Mouse (Mus musculus) retina, postnatal 7 days (tissue): ENCODE data around the gene Plppr3.

Experiments
- DNase-seq: peaks from one replicate; pipeline ENCODE4 v3.0.0-alpha.2; 2012; ENCODE audit warnings: low read depth, low spot score

Plppr3 gene

DNA sequence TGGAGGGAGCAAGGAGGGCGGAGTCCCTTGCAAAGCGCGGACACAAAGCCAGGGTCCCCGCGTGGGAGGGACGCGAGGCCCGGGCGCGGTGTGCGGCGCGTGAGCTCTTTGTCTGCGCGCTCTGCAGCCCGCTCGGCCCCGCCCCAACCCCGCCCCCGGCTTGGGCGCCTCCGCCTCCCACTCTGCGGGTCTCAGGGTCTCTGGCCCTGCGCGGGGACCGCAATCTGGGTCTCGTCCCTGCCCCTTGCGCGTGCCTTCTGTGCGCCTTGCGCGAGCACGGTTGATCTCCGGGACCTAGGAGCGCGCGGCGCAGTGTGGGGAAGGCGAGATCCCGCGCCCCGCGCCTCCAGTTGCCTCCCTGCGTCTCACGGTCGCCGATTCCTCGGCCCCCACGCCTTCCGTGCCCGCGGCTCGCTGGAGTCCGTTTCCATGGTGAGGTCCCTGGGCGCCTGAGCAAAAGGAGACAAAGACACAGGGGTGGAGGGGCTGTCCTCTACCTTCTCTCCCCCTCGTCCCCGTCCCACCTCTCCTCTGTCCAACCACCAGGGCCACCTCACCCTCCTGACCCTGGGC lies at the start of gene Plppr3, which contains the start of gene Prtn3:
Plppr3 (minus strand) TSS at position 345 of the 573 bp plus-strand sequence.
Prtn3 (plus strand) TSS at position 187 of the 573 bp plus-strand sequence.
- peak; percentile 67 for DNase-seq

DNA sequence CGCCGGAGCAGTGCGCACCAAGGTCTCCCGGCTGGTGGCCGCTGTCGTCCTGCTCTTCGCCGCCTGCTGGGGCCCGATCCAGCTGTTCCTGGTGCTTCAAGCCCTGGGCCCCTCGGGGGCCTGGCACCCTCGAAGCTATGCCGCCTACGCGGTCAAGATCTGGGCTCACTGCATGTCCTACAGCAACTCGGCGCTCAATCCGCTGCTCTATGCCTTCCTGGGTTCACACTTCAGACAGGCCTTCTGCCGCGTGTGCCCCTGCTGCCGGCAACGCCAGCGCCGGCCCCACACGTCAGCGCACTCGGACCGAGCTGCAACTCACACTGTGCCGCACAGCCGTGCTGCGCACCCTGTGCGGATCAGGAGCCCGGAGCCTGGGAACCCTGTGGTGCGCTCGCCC lies 47.1 kb upstream of the Plppr3 start:
- no peak for DNase-seq

DNA sequence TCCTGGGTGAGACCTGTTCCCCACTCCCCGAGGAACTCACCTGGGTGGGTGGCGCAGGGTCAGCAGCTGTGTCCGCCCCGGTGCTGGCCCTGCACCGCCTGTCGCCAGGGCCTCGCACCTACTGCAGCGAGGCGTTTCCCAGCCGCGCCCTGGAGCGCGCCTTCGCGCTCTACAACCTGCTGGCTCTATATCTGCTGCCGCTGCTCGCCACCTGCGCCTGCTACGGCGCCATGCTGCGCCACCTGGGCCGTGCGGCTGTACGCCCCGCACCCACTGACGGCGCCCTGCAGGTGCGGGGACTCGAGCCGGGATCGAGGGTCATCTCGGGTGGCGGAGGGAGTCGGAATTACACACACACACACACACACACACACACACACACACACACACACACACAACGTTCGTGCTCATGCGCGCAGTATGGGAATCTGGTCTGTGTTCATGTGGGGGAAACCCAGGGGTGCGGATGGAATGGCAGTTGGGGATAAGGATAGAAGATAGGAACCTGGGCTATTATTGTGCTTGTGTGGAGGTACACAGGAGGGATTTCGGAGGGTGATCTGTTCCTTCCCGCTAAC lies 46.6 kb upstream of the Plppr3 start, which contains the start of gene R3hdm4:
R3hdm4 (minus strand) TSS at position 251 of the 578 bp plus-strand sequence.
- DNase-seq = no peak

DNA sequence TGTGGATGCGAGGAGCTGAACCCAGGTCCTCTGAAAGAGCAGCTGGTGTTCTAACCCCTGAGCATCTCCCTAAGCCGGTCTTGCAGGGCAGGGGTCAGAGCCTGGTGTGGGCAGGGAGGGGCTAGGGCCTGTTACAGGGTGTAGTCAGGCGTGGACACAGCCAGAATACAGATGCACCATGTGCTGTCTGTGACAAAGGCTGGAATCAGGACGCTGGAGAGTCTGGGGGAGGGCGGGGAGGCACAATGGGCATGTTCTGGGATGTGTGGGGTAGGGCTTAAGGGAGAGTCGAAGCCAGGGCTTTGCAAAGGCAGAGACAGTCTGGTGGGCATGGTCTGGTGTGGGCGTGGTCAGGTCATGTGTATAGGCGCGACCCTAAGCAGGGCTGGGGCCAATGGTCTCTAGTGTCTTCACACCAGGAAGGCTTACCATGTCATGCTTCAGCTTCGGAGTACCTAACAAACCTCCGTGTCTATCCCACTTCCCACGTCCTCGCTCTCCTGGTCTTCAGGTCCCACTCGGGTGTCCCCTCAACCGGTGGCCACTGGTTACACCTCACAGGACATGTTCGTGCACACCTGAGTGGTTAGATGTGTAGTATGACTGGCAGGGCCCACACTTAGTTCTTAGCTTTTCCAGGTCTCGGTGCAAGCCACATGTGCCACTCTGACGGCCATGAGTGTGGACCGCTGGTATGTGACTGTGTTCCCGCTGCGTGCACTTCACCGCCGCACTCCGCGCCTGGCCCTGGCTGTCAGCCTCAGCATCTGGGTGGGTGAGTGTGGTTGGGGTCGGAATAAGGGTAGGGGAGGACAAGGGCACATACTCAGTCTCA lies 45.8 kb upstream of the Plppr3 start:
- DNase-seq = no peak

DNA sequence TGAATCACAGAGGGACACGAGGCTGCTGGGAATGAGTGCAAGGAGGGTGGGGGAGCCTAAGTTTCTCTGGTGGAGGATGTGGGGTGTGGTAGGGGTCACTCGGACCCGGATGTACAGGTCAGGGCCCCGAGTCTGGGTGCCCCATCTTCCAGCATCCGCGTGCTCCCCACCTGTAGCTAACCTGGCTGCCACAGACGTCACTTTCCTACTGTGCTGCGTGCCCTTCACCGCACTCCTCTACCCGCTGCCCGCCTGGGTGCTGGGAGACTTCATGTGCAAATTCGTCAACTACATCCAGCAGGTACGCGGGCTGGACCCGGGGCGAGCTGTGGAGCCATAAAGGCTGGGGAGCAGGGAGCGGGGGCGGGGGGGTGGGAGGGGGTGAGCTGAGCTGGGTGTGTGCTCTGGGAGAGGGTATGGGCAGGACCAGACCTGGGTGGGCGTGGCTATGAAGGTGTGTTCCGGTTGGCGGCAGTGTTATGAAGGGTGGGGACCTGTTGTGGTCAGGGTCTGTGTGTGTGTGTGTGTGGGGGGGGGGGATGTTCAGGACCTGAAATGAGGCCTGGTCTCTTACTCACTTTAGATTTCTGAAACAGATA lies 44.9 kb upstream of the Plppr3 start:
- DNase-seq = no peak

DNA sequence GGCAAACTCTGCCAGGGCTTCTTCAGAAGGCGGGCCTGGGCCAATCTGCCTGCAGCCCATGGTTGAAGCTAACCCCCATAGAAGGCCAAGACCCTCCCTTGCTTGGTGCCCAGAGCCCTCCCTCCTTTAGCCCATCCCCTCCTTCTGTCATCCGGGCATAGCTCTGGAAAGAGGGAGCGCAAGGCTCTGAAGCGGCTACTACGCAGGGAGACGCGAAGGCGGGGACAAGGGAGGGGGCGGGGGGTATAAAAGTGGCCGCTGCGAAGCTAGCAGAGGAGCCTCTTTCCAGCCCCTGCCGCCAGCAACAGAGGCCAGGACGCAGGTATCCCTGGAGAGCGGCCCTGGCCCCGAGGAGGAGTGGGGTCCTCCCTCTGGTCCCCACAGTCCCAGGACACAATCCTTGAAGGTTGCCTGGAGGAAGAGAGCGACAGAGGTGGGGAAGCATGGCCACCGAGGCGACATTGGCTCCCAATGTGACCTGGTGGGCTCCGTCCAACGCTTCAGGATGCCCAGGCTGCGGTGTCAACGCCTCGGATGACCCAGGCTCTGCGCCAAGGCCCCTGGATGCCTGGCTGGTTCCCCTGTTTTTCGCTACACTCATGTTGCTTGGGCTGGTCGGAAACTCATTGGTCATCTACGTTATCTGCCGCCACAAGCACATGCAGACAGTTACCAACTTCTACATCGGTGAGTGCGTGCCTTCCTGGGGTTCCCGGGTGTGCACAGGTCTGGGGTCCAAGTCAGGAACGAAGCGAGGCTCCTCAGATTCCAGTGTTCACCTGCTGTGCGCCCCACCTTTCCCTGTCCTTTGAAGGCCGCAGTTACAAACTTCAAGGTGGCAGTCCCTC lies 44.0 kb upstream of the Plppr3 start:
- no peak for DNase-seq

DNA sequence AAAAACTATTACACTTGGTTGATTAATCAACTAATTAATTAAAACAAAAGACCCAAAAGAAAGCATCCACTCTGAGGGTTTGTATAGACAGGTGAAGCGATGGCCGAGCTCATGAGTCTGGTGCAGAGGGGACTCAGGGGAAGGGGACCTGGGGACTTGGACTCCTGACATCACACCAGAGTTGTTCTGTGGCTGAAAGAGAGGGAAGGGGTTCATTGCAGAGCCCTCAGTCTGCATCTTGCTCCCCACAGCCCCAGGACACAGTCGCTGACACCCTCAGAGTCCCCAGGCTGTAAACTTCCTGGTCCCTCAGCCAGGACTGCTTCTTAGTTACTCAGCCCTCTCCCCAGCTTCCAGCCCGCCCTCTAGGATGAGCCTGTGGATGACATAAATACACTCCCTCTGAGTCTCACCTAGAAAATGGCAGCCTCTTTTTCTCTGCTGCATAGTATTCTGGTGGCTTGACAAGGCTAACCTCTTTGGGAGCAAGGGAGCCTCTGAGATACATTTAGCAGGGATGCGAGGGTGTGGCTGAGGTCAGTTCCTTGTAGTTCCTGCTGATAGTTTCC lies 43.2 kb upstream of the Plppr3 start:
- DNase-seq = no peak

DNA sequence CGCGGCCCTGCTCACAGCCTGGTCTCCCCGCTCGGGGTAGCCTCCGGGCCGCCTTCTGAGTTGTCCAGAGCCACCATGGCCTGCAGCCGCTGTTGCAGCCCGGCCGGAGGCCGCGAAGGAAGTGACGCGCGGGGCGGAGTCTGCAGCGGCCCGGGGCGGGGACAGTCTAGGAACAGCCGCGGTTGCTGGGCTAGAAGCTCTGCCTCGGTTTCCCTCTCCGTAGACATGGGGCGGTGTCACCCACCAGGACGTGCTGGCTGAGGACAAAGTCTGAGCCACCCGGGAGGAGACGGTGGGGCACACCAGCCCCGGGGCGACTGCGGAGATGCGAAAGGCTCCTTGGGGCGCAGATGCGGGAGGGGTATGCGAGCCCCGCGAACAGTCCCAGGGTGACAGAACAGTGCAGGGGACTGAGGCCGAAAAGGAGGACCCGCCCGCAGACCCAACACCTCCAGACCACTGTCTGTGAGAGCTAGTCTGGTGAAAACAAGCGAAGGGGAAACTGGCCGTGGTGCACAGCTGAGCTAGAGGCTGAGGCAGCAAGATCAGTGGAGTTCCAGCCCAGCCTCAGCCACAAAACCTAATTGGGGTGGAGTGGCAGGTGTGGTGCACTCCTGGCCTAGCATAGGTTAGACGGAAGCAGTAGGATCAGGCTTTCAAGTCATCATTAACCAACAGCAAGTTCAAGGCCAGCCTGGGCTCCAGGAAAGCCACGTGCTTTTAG lies 42.5 kb upstream of the Plppr3 start, which contains the start of gene Kiss1r:
Kiss1r (plus strand) TSS at position 164 of the 724 bp plus-strand sequence.
- no peak for DNase-seq

DNA sequence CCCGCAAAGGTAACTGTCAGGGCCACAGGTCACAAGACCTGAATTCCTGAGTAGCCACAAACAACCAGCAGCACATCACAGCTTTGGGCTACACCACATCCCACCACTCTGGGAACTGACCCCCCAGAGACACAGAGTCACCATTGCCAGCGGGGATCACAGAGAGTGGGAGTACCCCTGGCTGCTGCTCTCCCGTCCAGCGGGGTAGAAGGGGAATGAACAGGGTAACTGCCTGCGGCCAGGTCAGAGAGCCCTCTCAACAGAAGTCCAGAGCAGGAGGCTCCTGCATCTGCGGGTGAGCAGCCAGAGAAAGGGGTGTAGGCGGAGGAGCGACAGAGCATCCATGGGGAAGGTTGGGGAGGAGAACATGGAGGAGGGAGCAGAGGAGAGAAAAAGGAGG lies 41.6 kb upstream of the Plppr3 start:
- DNase-seq = no peak

DNA sequence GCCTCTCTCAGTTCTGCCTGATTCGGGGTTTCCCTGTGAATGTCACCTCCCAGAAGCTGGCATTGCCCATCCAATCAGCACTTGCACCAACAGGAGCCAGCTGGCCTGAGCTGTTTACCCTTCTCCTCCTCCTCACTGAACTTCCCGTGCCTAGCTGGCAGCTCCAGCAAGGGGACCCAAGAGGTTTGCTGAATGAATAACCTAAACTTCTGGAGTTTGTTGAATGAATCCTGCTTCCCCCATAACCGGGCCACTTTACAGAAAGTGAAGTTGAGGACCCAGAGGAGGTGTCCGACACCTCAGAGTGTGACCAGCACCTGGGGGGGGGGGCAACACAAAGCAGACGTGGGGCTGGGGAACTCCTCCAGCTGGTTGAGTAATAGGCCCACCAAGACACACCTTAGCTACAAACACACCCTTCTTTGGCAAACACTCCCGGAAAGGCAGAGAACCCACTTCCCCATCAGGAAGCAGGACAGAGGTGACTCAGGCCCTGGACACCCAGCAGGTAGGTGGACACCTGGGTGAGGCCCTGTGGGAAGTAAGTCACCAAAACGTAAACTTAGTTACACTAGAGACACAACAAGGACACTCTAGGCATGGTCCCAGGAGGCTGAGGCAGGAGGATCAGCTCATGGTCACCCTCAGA lies 40.6 kb upstream of the Plppr3 start:
- DNase-seq = no peak

DNA sequence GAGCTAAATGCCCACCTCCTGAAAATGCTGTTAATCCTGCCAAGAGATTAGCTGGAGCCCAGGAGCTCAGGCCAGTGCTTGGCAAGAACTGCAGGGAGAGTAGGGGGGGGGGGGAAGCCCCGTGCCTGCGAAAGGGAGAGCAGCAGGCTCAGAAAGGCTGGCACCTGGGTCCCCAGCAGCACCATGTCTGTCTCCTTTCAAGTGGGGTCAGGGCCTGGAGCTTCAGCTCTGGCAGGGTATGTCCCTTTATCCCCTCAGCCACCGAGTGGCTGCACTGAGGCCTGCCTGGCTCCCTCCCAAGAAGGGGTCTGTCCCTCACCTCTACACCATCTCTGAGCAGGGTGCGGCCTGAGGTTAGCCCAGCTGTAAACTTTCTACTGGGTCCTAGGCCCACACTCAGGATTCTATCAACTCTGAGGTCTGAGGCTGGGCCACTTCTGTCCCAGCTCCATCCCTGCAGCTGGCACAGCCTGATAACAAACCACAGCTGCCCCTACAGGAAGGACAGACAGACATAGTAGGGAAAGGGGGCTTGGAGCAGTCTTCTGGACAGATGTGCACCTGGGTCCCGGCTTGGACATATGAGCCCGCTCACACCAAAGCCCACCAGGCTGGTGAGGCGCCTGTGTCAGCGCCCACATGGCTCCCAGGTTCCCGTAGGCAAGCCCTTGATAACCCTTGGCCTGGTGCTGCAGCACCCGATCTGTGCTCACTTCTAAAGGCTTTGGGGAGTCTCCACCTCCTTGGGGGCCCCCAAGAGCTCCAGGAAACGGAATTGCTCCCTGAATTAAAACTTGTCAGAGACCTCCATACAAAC lies 39.9 kb upstream of the Plppr3 start:
- peak; percentile 70 for DNase-seq

DNA sequence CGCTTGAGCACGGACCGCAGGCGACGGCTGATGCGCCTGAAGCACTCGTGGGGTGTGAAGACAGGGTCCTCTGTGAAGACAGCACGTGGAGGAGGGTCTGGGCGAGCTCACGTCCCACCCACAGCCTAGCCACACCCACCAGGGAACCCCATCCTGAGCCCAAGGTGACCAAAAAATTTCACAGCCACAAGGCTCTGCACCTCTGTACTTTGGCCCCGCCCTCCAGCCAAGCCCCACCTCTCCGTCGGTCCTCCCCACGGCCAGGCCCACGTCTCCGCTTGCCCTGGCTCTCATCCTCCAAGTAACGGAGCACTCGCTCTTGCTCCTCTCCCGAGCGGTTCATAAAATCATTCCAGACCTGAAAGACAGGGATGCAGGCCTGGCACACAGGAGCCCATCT lies 38.0 kb upstream of the Plppr3 start:
- no peak for DNase-seq

DNA sequence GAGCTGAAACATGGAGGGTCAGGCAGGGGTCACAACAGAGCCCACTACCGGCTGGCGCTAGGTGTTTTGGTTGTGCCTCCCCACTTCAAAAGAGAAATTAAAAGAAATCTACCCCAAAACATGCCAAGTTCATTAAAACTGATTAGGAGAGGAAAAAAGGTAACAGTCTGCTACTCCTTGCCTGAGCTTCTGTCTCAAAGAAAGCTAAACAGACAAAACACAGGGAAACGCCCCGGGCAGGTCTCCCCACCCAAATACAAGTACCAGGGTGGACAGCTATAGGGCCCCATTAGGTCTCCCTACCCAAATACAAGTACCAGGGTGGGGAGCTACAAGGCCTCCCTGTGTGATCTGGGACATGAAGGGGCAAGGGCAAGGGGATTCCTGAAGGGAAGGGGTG lies 36.1 kb upstream of the Plppr3 start, which contains the start of gene Gm26602:
Gm26602 (plus strand) TSS at position 301 of the 400 bp plus-strand sequence.
- no peak for DNase-seq

DNA sequence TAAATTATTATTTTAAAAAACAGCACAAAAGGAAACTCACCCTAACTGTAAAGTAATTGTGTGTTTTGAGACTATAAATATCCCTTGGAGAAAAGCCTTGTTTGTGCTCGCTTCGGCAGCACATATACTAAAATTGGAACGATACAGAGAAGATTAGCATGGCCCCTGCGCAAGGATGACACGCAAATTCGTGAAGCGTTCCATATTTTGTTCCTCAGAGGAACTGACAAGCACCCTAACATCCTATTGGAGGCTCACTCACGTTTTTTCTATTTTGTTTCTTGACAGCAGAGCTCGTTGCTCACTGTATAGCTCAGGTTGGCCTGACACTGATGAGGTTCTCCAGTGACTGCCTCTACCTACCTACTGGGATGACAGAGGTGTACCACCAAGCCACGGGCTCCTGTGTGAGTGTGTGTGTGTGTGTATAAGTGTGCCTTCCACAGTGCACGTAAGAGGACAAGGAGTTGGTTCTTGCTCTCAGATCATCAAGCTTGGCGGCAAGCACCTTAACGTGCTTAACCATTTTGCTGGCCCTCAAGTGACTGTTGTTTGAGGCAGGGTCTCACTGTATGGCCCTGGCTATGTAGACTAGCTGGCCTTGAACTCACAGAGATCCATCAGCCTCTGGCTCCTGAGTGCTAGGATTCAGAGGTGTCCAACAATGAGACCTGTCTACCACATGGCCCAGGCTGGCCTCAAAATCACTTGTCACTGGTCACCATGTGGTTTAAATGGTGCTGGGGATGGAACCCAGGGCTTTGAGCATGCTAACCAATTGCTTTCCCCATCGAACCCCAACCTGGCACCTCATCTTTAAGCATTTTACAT lies 34.9 kb upstream of the Plppr3 start:
- DNase-seq = no peak

DNA sequence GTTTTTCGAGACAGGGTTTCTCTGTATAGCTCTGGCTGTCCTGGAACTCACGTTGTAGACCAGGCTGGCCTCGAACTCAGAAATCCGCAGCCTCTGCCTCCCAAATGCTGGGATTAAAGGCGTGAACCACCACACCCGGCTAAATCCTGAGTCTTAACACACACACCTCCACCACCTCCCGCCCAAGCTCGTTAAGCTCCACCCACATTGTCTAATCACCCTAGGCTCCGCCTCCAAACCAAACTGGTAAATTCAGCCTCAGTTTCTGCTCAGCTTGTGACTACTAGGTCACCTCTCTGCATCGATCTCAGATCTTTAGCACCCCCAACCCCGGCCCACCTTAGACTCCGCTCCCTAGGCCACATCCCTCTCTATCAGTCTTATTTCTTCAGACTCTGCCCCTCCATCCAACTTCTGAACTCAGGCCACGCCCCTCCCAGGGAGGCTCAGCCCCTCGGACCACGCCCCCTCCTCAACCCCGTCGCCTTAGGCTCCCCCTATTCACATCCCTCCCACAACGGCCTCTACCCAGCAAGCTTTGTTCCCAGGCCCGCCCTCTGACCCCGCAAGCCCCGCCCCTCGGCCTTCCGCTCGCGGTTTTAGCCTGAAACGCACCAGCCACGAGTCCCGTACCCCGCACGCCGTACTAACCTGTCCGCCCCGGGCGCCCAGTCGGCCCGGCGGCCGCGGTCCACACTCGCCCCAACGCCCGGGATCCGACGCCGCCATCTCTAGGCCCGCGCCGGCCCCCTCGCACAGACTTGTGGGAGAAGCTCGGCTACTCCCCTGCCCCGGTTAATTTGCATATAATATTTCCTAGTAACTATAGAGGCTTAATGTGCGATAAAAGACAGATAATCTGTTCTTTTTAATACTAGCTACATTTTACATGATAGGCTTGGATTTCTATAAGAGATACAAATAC lies 34.0 kb upstream of the Plppr3 start, which contains the start of gene Med16:
Med16 (minus strand) TSS at position 757 of the 925 bp plus-strand sequence.
- peak; percentile 91 for DNase-seq

DNA sequence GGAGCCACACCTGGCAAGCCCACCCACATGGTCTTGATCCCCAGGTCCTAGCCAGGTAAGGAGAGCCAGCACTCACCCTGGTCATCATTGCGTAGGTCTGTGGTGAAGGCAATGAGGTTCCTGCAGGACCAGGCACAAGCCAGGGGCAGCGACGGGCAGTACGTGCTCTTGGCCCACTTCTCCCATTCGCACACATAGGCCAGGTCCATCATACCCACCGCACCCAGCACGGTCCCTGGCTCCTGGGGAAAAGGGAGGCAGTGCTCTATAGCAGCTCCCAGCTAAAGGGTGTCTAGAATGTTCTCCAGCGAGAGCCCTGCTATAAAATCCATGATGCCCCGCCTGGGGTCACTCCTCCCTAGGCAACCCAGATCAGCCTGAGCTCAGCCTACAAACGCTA lies 33.0 kb upstream of the Plppr3 start:
- no peak for DNase-seq

DNA sequence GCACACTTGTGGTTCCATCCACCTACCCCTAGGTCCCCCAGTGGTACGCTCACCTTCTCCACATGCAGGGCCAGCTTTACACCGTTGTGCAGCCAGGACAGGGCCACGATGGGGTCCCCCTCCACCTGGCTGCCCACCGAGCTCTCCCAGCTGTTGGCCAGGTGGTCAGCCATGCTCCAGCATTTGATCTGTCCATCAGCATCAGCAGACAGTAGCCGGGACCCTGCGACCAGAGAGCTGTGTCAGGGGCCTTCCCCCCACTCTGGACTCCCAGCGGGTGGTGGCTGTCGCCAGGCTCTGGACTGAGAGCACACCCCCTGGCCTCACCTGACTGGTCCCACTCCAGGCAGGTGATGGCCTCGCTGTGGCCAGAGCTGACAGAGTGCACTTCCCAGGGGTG lies 32.3 kb upstream of the Plppr3 start:
- DNase-seq = no peak
